Mouse (Mus musculus) limb, embryonic 11.5 days (tissue): ENCODE measurements around the gene Hoxc12. TPM values are rescaled to one million over a fixed set of nuclear protein-coding genes. Genes with fewer than 3 reads are reported as not detected.

ENCODE experiments used
- ATAC-seq: fragments of 200-750 bp; cut with Nextera tagmentation; 2 replicates; pipeline ENCODE4 v1.8.0; 2017; ENCODE audit warnings: low read depth; ENCODE audit not compliant: insufficient number of reproducible peaks, low FRiP score, low TSS enrichment
- DNase-seq: peaks from one replicate; pipeline ENCODE4 v3.0.0-alpha.2; 2015; ENCODE audit warnings: low spot score
- H3K27ac ChIP-seq: fragments of 300-500 bp; sonication (generic); replicated peaks from 2 replicates; pipeline ENCODE4 v1.5.1; 2014; ENCODE audit warnings: low read depth, mild to moderate bottlenecking, low read length
- H3K27me3 ChIP-seq: fragments of 300-500 bp; sonication (generic); 2 replicates; pipeline ENCODE4 v1.6.1; 2014; ENCODE audit warnings: mild to moderate bottlenecking, low read length, mixed read lengths; ENCODE audit not compliant: control insufficient read depth, insufficient read depth
- H3K36me3 ChIP-seq: fragments of 300-500 bp; sonication (generic); 2 replicates; pipeline ENCODE4 v1.6.1; 2014; ENCODE audit warnings: mild to moderate bottlenecking, low read length, moderate library complexity, mixed read lengths; ENCODE audit not compliant: control insufficient read depth, insufficient read depth
- H3K4me1 ChIP-seq: fragments of 300-500 bp; sonication (generic); 2 replicates; pipeline ENCODE4 v1.6.1; 2014; ENCODE audit warnings: low read length, mixed read lengths; ENCODE audit not compliant: control insufficient read depth, insufficient read depth
- H3K4me2 ChIP-seq: fragments of 300-500 bp; sonication (generic); 2 replicates; pipeline ENCODE4 v1.6.1; 2014; ENCODE audit warnings: low read depth, mild to moderate bottlenecking, moderate library complexity; ENCODE audit not compliant: severe bottlenecking
- H3K4me3 ChIP-seq: fragments of 300-500 bp; sonication (generic); 2 replicates; pipeline ENCODE4 v1.5.1; 2014; ENCODE audit warnings: low read depth, low read length
- H3K9ac ChIP-seq: fragments of 300-500 bp; sonication (generic); 2 replicates; pipeline ENCODE4 v1.6.1; 2014; ENCODE audit warnings: mild to moderate bottlenecking, low read length
- H3K9me3 ChIP-seq: fragments of 300-500 bp; sonication (generic); 2 replicates; pipeline ENCODE4 v1.6.1; 2016; ENCODE audit warnings: low read length; ENCODE audit not compliant: control insufficient read depth
- WGBS: fragments of 180-500 bp; shearing (Covaris S2); extraction: QIAGEN DNeasy Blood & Tissue Kit; methylation state at CpG from one replicate; pipeline ENCODE4 v1.1.7; 2014; 5-methylcytosine and 5-hydroxymethylcytosine counted together
- polyA plus RNA-seq: library from polyadenylated mRNA; unstranded; fragments of >200 nt; fragmentation: Nextera tagmentation; extraction: Ambion mirVana; gene quantifications from 2 replicates; pipeline ENCODE4 v1.2.1, GENCODE M21; 2014

Hoxc12 gene
- polyA plus RNA-seq, 1 experiment from 2014 or later, result 0.96 TPM

DNA sequence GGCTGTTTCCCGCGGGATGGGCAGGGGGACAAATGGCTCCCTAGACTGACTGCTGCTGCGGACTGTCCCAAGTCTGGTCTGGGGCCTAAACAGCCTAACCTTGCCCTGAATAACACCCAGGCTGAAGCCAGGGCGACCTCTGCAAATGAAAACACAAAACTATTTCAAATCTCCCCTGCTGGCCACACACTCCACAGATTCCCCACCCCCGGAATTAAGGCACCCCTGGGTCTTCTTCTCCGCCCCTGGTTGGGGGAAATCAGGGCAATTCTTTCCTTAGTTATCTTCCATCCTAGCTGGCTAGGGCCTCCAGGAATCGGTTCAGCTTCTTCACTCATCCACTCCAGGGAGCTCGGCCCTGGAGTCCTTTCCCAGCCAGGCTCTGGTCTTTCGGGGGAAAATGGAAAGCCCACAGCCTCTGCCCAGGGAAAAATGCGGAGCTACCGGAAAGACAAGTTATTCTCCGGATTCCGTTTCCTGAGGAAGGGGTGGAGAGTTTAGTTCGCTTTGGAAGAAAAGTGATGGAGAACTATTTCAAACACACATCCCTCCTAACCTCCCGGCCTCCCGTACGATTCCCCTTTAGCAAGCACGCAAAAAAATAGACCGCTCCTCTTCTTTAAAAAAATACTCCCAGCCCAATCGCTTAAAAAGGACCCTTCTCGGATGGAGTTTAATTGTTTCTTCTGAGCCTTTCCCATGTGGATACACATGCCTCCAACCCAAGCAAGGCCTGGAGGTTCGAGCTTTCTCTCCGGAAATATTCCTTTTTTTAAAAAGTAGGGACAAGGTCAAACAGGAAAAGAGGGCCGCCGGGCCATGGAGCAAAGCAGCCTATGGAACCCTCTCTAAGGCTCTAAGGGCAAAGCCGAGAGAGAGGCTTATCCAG lies 28.7 kb downstream of the Hoxc12 start:
- H3K4me3 ChIP-seq, result peak overlapping the region; percentile 55
- peak; percentile 70 for DNase-seq
- peak overlapping the region; percentile 85 for H3K27ac ChIP-seq
- H3K36me3 ChIP-seq, result no peaks in the 10 kb centered on the region
- H3K4me1 ChIP-seq, result peaks cover 13% of the 10 kb centered on the region; the same call in 1 of the 2 replicates
- peaks cover 53% of the 10 kb centered on the region for H3K27me3 ChIP-seq
- no peak for ATAC-seq
- 2% methylated on average over 26 of the region's 26 CpGs for WGBS
- H3K9ac ChIP-seq, result peak overlapping the region; percentile 86
- H3K4me2 ChIP-seq, result peak overlapping the region; percentile 64
- no peaks in the 10 kb centered on the region for H3K9me3 ChIP-seq

DNA sequence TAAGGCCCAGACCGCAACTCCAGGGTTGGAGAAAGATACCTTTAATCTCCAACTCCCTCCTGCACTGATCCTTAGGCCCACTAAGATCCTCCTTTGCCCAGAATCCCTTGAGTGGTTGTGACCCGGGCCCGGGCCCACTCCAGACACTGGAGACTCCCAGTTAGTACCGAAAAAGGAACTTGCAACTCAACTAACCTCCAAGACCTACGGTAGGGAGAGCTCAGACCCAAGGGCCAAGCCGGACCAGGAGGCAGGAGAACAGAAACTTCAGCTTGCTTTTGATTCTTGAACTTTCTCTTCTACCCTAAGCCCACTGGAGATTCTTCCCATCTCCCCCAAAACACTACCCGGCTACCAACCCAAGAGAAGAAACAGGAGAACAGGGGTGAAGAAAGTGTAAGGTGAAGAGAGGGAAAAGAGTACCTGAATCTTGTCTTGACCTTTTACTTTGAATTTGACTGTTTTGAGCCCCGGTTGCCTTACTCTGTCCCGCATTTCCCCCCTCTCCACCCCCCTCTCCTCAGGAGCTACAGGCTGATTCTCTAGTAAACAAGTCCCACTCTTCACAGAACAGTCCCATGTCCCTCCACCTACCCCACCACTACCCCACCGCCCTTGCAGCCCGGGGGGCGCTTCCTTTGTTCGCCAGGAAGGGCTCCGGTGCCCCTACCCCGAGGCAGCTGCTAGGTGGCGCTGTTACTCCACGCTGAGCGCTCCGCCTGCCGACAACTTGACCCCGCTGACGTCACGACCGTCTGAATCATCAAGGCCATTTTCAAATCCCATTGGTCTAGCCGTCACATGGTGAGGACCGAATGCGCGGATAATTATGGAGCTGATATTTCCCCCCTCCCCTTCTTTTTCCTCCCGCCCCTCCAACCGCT lies 29.6 kb downstream of the Hoxc12 start:
- DNase-seq, result peak; percentile 99
- H3K36me3 ChIP-seq, result no peaks in the 10 kb centered on the region
- H3K4me1 ChIP-seq, result peaks cover 9% of the 10 kb centered on the region; the same call in 1 of the 2 replicates
- H3K4me3 ChIP-seq, result peak overlapping the region; percentile 55
- WGBS, result 3% methylated on average over 30 of the region's 30 CpGs
- H3K9me3 ChIP-seq, result no peaks in the 10 kb centered on the region
- peak overlapping the region; percentile 85 for H3K27ac ChIP-seq
- ATAC-seq, result peak; percentile 77
- H3K9ac ChIP-seq, result peak overlapping the region; percentile 86
- peaks cover 60% of the 10 kb centered on the region for H3K27me3 ChIP-seq
- peak overlapping the region; percentile 64 for H3K4me2 ChIP-seq

DNA sequence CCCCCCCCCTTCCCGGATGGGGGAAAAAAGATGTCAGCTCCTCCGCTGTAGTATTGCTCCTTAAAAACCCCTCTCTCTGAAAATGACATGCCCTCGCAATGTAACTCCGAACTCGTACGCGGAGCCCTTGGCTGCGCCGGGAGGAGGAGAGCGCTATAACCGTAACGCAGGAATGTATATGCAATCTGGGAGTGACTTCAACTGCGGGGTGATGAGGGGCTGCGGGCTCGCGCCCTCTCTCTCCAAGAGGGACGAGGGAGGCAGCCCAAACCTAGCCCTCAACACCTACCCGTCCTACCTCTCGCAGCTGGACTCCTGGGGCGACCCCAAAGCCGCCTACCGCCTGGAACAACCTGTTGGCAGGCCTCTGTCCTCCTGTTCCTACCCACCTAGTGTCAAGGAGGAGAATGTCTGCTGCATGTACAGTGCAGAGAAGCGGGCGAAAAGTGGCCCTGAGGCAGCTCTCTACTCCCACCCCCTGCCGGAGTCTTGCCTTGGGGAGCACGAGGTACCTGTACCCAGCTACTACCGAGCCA lies 30.3 kb downstream of the Hoxc12 start, which contains the start of gene Hoxc10:
Gene Hoxc10, plus strand, starts transcription at position 21 of the 536 bp plus-strand sequence.
- peak within 1 kb of the TSS; percentile 64 for H3K4me2 ChIP-seq
- H3K27ac ChIP-seq, result peak within 1 kb of the TSS; percentile 85
- DNase-seq (no peak), ATAC-seq (peak; percentile 16; the same call in 1 of the 2 replicates)
- 1% methylated on average over 27 of the region's 27 CpGs for WGBS
- no peaks in the 10 kb centered on the region for H3K36me3 ChIP-seq
- peak within 1 kb of the TSS; percentile 55 for H3K4me3 ChIP-seq
- peaks cover 60% of the 10 kb centered on the region for H3K27me3 ChIP-seq
- H3K9ac ChIP-seq, result peak within 1 kb of the TSS; percentile 92
- H3K4me1 ChIP-seq, result peaks cover 5% of the 10 kb centered on the region; the same call in 1 of the 2 replicates
- no peaks in the 10 kb centered on the region for H3K9me3 ChIP-seq

DNA sequence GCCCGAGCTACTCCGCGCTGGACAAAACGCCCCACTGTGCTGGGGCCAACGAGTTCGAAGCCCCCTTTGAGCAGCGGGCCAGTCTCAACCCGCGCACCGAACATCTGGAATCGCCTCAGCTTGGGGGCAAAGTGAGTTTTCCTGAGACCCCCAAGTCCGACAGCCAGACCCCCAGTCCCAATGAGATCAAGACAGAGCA lies 30.7 kb downstream of the Hoxc12 start, which contains the start of gene Hoxc5:
Gene Hoxc5, plus strand, starts transcription at position 132 of the 199 bp plus-strand sequence.
- peak within 1 kb of the TSS; percentile 64 for H3K4me2 ChIP-seq
- no peaks in the 10 kb centered on the region for H3K36me3 ChIP-seq
- 1% methylated on average over 12 of the region's 12 CpGs for WGBS
- no peak; the same call in 1 of the 2 replicates for ATAC-seq
- peak within 1 kb of the TSS; percentile 85 for H3K27ac ChIP-seq
- DNase-seq, result peak; percentile 71
- H3K4me1 ChIP-seq, result peaks cover 5% of the 10 kb centered on the region; the same call in 1 of the 2 replicates
- H3K9ac ChIP-seq, result peak within 1 kb of the TSS; percentile 92
- no peaks in the 10 kb centered on the region for H3K9me3 ChIP-seq
- H3K4me3 ChIP-seq, result peak within 1 kb of the TSS; percentile 55
- peaks cover 63% of the 10 kb centered on the region for H3K27me3 ChIP-seq

DNA sequence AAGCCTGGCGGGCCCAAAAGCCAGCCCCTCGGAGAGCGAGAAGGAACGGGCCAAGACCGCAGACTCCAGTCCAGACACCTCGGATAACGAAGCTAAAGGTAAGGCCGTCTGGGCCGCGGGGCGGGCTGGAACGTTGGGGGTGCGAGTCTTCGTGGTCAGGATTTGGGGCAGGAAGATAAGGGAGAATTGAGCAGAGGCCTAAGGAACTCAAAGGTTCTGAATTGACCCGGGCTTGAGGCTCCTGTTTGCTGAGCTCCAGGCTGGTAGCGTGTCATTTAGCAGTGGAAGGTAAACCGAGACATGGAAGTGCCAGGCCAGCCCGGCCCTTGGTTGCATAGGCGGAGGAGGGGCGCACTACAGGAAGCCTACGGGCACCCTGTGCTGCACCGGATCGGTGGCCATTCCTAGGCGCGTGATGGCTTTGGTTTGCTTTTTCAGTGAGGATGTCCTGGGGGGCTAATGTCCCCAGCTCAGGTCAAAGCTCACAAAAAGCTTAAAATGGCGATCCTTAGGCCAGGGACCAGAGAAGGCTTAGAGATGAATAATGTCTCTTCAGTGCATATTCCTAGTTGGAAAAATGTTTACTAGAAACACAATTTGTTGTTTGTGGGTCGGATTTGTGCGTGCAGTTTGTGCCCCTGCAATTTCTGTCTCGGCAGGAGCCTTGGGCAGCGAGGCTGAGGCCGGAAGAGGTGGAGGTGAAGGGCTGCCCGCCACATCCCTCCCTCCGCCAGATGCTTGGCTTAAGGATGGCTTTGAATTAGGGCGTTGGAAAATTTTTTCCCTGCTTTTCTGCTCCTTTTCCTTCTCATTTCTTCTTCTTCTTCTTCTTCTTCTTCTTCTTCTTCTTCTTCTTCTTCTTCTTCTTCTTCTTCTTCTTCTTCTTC lies 31.2 kb downstream of the Hoxc12 start:
- ATAC-seq (no peak), DNase-seq (no peak)
- Histone ChIP-seq H3K4me1 (peaks cover 9% of the 10 kb centered on the region; the same call in 1 of the 2 replicates), H3K9ac (peak overlapping the region; percentile 92), H3K36me3 (no peaks in the 10 kb centered on the region), H3K4me3 (peak overlapping the region; percentile 55), H3K9me3 (no peaks in the 10 kb centered on the region), H3K4me2 (peak overlapping the region; percentile 64), H3K27ac (peak overlapping the region; percentile 75), H3K27me3 (peaks cover 62% of the 10 kb centered on the region)
- WGBS, result 1% methylated on average over 34 of the region's 34 CpGs

DNA sequence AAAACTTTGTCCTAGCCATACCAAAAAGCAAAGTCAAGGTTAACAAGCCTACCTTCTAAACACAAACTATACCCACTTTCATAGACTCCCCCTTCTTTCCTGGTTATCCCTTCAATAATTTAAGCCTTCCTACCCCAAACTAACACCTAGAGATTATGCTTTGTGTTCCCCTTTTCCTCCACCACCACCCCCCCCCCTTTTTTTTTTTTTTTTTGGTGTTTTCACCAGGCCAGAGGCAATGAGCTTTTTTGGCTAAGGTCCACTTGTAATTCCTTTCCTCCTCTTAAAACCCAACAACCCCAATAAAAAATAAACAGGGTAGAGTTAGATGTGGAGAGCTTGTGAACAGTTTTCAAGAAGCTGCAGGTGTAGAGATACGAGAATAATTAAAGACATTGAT lies 32.7 kb downstream of the Hoxc12 start:
- ATAC-seq, result no peak
- H3K9me3 ChIP-seq, result no peaks in the 10 kb centered on the region
- peaks cover 15% of the 10 kb centered on the region for H3K4me1 ChIP-seq
- H3K27ac ChIP-seq, result no peak overlapping the region
- H3K9ac ChIP-seq, result peak overlapping the region; percentile 35; the same call in 1 of the 2 replicates
- H3K27me3 ChIP-seq, result peaks cover 71% of the 10 kb centered on the region
- 25% methylated on average over 1 of the region's 1 CpGs for WGBS
- peak overlapping the region; percentile 55; the same call in 1 of the 2 replicates for H3K4me3 ChIP-seq
- H3K4me2 ChIP-seq, result peak overlapping the region; percentile 38
- H3K36me3 ChIP-seq, result no peaks in the 10 kb centered on the region
- no peak for DNase-seq

DNA sequence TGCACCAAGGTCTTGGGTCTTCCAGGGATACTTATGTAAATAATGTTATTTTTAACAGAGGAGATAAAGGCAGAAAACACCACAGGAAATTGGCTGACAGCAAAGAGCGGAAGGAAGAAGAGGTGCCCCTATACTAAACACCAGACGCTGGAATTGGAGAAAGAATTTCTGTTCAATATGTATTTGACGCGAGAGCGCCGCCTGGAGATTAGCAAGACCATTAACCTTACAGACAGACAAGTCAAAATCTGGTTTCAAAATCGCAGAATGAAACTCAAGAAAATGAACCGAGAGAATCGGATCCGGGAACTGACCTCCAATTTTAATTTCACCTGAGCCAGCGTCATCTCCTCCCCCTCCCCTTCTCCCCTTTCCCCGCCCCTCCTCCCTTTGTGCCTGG lies 34.2 kb downstream of the Hoxc12 start:
- Histone ChIP-seq H3K9ac (peak overlapping the region; percentile 41), H3K36me3 (no peaks in the 10 kb centered on the region), H3K27ac (no peak overlapping the region), H3K4me1 (peaks cover 12% of the 10 kb centered on the region), H3K4me3 (peak overlapping the region; percentile 3), H3K4me2 (peak overlapping the region; percentile 38), H3K27me3 (peaks cover 76% of the 10 kb centered on the region), H3K9me3 (no peaks in the 10 kb centered on the region)
- ATAC-seq (no peak), DNase-seq (no peak)
- WGBS, result under 1% methylated on average over 12 of the region's 12 CpGs
